Mouse (Mus musculus): ENCODE results near the gene Krt86. TPM values are rescaled to one million over a fixed set of nuclear protein-coding genes. Genes with fewer than 3 reads are reported as not detected.
A peak's percentile ranks its signal among the peaks of the same experiment; 100 is the strongest.

Krt86 gene
- not detected in 2 replicates for total RNA-seq (2021)
- long read RNA-seq: 0 reads

- DNase-seq: peak; percentile 67
Measured at GRCm38 (mm10) chr15:101472952-101473528, at the start of gene Krt86. Krt86 (plus strand) TSS chr15:101473478.

- DNase-seq: no peak
Measured at GRCm38 (mm10) chr15:101424914-101425313, 48.4 kb upstream of the Krt86 start.

GRCm38 (mm10) chr15:101436611-101437010 lies 36.7 kb upstream of the Krt86 start:
- DNase-seq: no peak

- DNase-seq: no peak
Measured at GRCm38 (mm10) chr15:101438555-101438954, 34.7 kb upstream of the Krt86 start, which contains the start of gene Krt87. Krt87 (minus strand) TSS chr15:101438804.

GRCm38 (mm10) chr15:101440837-101441236 lies 32.4 kb upstream of the Krt86 start:
- no peak for DNase-seq

- DNase-seq: no peak
Measured at GRCm38 (mm10) chr15:101446572-101446971, 26.7 kb upstream of the Krt86 start.

GRCm38 (mm10) chr15:101447444-101447843 lies 25.8 kb upstream of the Krt86 start, which contains the start of gene Krt88:
Krt88 (plus strand) TSS chr15:101447744.
- DNase-seq: no peak

GRCm38 (mm10) chr15:101453093-101453736 lies 20.1 kb upstream of the Krt86 start:
- peak; percentile 80 for DNase-seq

GRCm38 (mm10) chr15:101454774-101455173 lies 18.5 kb upstream of the Krt86 start:
- DNase-seq: no peak

GRCm38 (mm10) chr15:101455292-101455691 lies 18.0 kb upstream of the Krt86 start:
- no peak for DNase-seq

GRCm38 (mm10) chr15:101455891-101456290 lies 17.4 kb upstream of the Krt86 start:
- DNase-seq: no peak

- peak; percentile 15 for DNase-seq
Measured at GRCm38 (mm10) chr15:101458361-101458930, 14.8 kb upstream of the Krt86 start.

GRCm38 (mm10) chr15:101459283-101459682 lies 14.0 kb upstream of the Krt86 start:
- DNase-seq: no peak

GRCm38 (mm10) chr15:101463651-101464050 lies 9.6 kb upstream of the Krt86 start, which contains the start of gene Krt81:
Krt81 (minus strand) TSS chr15:101463751.
- no peak for DNase-seq

- DNase-seq: no peak
Measured at GRCm38 (mm10) chr15:101469093-101469492, 4.2 kb upstream of the Krt86 start.

GRCm38 (mm10) chr15:101479007-101479665 lies 5.9 kb downstream of the Krt86 start:
- DNase-seq: peak; percentile 50

GRCm38 (mm10) chr15:101479666-101480060 lies 6.4 kb downstream of the Krt86 start:
- no peak for DNase-seq

GRCm38 (mm10) chr15:101482056-101482455 lies 8.8 kb downstream of the Krt86 start:
- no peak for DNase-seq

GRCm38 (mm10) chr15:101483646-101484045 lies 10.4 kb downstream of the Krt86 start:
- DNase-seq: no peak

- DNase-seq: no peak
Measured at GRCm38 (mm10) chr15:101484939-101485338, 11.7 kb downstream of the Krt86 start.

GRCm38 (mm10) chr15:101485911-101486635 lies 12.8 kb downstream of the Krt86 start:
- no peak for DNase-seq

GRCm38 (mm10) chr15:101491431-101491830 lies 18.2 kb downstream of the Krt86 start, which contains the start of gene Krt83:
Krt83 (minus strand) TSS chr15:101491512.
- DNase-seq: no peak
